Mouse (Mus musculus) liver, embryonic 12.5 days (tissue): Measurements from ENCODE around the gene Mast4. TPM values are rescaled to one million over a fixed set of nuclear protein-coding genes. Genes with fewer than 3 reads are reported as not detected.
"Not testable (repeated sequence)": the region's sequence is repeated elsewhere in the genome, so short reads cannot be mapped to it uniquely, and the experiment has no call there.

Source experiments
- ATAC-seq: fragments of 200-750 bp; cut with Nextera tagmentation; 2 replicates; pipeline ENCODE4 v1.8.0; 2017; ENCODE audit warnings: moderate number of reproducible peaks, mild to moderate bottlenecking, moderate library complexity
- H3K27ac ChIP-seq: fragments of 300-500 bp; sonication (generic); 2 replicates; pipeline ENCODE4 v1.5.1; 2016; ENCODE audit warnings: mild to moderate bottlenecking
- H3K27me3 ChIP-seq: fragments of 300-500 bp; sonication (generic); replicated peaks from 2 replicates; pipeline ENCODE4 v1.6.1; 2016; ENCODE audit warnings: mild to moderate bottlenecking, moderate library complexity
- H3K36me3 ChIP-seq: fragments of 300-500 bp; sonication (generic); 2 replicates; pipeline ENCODE4 v1.6.1; 2016; ENCODE audit warnings: mild to moderate bottlenecking, moderate library complexity
- H3K4me1 ChIP-seq: fragments of 300-500 bp; sonication (generic); 2 replicates; pipeline ENCODE4 v1.6.1; 2016
- H3K4me2 ChIP-seq: fragments of 300-500 bp; sonication (generic); 2 replicates; pipeline ENCODE4 v1.6.1; 2016; ENCODE audit warnings: mild to moderate bottlenecking, moderate library complexity
- H3K4me3 ChIP-seq: fragments of 300-500 bp; sonication (generic); 2 replicates; pipeline ENCODE4 v1.5.1; 2016; ENCODE audit warnings: mild to moderate bottlenecking, moderate library complexity
- H3K9ac ChIP-seq: fragments of 300-500 bp; sonication (generic); 2 replicates; pipeline ENCODE4 v1.6.1; 2016; ENCODE audit warnings: mild to moderate bottlenecking, moderate library complexity
- H3K9me3 ChIP-seq: fragments of 300-500 bp; sonication (generic); replicated peaks from 2 replicates; pipeline ENCODE4 v1.6.1; 2016; ENCODE audit warnings: mild to moderate bottlenecking, moderate library complexity
- WGBS: fragments of 180-500 bp; shearing (Covaris S2); methylation state at CpG from one replicate; pipeline ENCODE4 v1.1.7; 2016; ENCODE audit not compliant: insufficient replicate concordance; 5-methylcytosine and 5-hydroxymethylcytosine counted together
- polyA plus RNA-seq: library from polyadenylated mRNA; unstranded; fragments of >200 nt; fragmentation: Nextera tagmentation; extraction: Ambion mirVana; gene quantifications from 2 replicates; pipeline ENCODE4 v1.2.1, GENCODE M21; 2016

The Mast4 gene
- 4.7 and 6.5 TPM in 2 replicates for polyA plus RNA-seq

GRCm38 (mm10) chr13:103334392-103334686 lies at the start of gene Mast4:
Gene Mast4, minus strand, starts transcription at chr13:103334497.
- Histone ChIP-seq H3K36me3 (no peaks in the 10 kb centered on the region), H3K4me3 (peak within 1 kb of the TSS; percentile 58), H3K4me2 (peak within 1 kb of the TSS; percentile 79), H3K9ac (peak within 1 kb of the TSS; percentile 31; the same call in 1 of the 2 replicates), H3K27me3 (peaks cover 63% of the 10 kb centered on the region), H3K4me1 (peaks cover 4% of the 10 kb centered on the region; the same call in 1 of the 2 replicates), H3K9me3 (no peaks in the 10 kb centered on the region), H3K27ac (no peak within 1 kb of the TSS)
- ATAC-seq = peak; percentile 76
- 1% methylated on average over 44 of the region's 44 CpGs for WGBS

- Histone ChIP-seq H3K27ac (no peak overlapping the region), H3K36me3 (no peaks in the 10 kb centered on the region), H3K4me1 (no peaks in the 10 kb centered on the region), H3K4me3 (no peak overlapping the region), H3K27me3 (no peaks in the 10 kb centered on the region), H3K9ac (no peak overlapping the region), H3K9me3 (no peaks in the 10 kb centered on the region), H3K4me2 (no peak overlapping the region)
- 20% methylated on average over 1 of the region's 1 CpGs for WGBS
- ATAC-seq = no peak
Measured at GRCm38 (mm10) chr13:103374495-103374894, 40.2 kb upstream of the Mast4 start.

- ATAC-seq = no peak
- H3K9ac ChIP-seq = no peak overlapping the region
- no peaks in the 10 kb centered on the region for H3K27me3 ChIP-seq
- H3K9me3 ChIP-seq = no peaks in the 10 kb centered on the region
- no peaks in the 10 kb centered on the region for H3K4me1 ChIP-seq
- 68% methylated on average over 7 of the region's 7 CpGs for WGBS
- no peak overlapping the region for H3K4me2 ChIP-seq
- no peak overlapping the region for H3K27ac ChIP-seq
- H3K36me3 ChIP-seq = no peaks in the 10 kb centered on the region
- no peak overlapping the region for H3K4me3 ChIP-seq
Measured at GRCm38 (mm10) chr13:103369194-103369593, 34.9 kb upstream of the Mast4 start.

- H3K4me1 ChIP-seq = no peaks in the 10 kb centered on the region
- WGBS = 64% methylated on average over 10 of the region's 10 CpGs
- no peak for ATAC-seq
- no peak overlapping the region for H3K27ac ChIP-seq
- H3K9me3 ChIP-seq = no peaks in the 10 kb centered on the region
- H3K4me2 ChIP-seq = no peak overlapping the region
- no peak overlapping the region for H3K4me3 ChIP-seq
- no peak overlapping the region for H3K9ac ChIP-seq
- H3K36me3 ChIP-seq = no peaks in the 10 kb centered on the region
- no peaks in the 10 kb centered on the region for H3K27me3 ChIP-seq
Measured at GRCm38 (mm10) chr13:103363181-103363580, 28.9 kb upstream of the Mast4 start.

- not testable (repeated sequence) for H3K4me1 ChIP-seq, H3K27ac ChIP-seq, H3K9me3 ChIP-seq, H3K4me2 ChIP-seq, H3K4me3 ChIP-seq, H3K36me3 ChIP-seq, H3K9ac ChIP-seq, ATAC-seq, H3K27me3 ChIP-seq
- WGBS = 82% methylated on average over 16 of the region's 16 CpGs
Measured at GRCm38 (mm10) chr13:103357415-103357814, 23.1 kb upstream of the Mast4 start.

GRCm38 (mm10) chr13:103356909-103357308 lies 22.6 kb upstream of the Mast4 start:
- not testable (repeated sequence) for H3K27ac ChIP-seq, H3K4me1 ChIP-seq, H3K4me3 ChIP-seq, H3K9ac ChIP-seq, ATAC-seq, H3K27me3 ChIP-seq, H3K4me2 ChIP-seq, H3K36me3 ChIP-seq, H3K9me3 ChIP-seq
- WGBS = 79% methylated on average over 6 of the region's 6 CpGs

- WGBS = 58% methylated on average over 3 of the region's 3 CpGs
- H3K27me3 ChIP-seq = no peaks in the 10 kb centered on the region
- H3K27ac ChIP-seq = no peak overlapping the region
- H3K4me1 ChIP-seq = no peaks in the 10 kb centered on the region
- no peak for ATAC-seq
- H3K4me2 ChIP-seq = no peak overlapping the region
- no peak overlapping the region for H3K4me3 ChIP-seq
- H3K36me3 ChIP-seq = no peaks in the 10 kb centered on the region
- H3K9ac ChIP-seq = no peak overlapping the region
- no peaks in the 10 kb centered on the region for H3K9me3 ChIP-seq
Measured at GRCm38 (mm10) chr13:103354737-103355136, 20.4 kb upstream of the Mast4 start.

GRCm38 (mm10) chr13:103344749-103345148 lies 10.5 kb upstream of the Mast4 start:
- ATAC-seq = no peak
- H3K4me1 ChIP-seq = no peaks in the 10 kb centered on the region
- H3K27ac ChIP-seq = no peak overlapping the region
- no peak overlapping the region for H3K4me2 ChIP-seq
- H3K4me3 ChIP-seq = no peak overlapping the region
- 77% methylated on average over 8 of the region's 8 CpGs for WGBS
- H3K9ac ChIP-seq = no peak overlapping the region
- no peaks in the 10 kb centered on the region for H3K36me3 ChIP-seq
- no peaks in the 10 kb centered on the region for H3K27me3 ChIP-seq
- H3K9me3 ChIP-seq = no peaks in the 10 kb centered on the region

- Histone ChIP-seq H3K4me3 (no peak overlapping the region), H3K9ac (no peak overlapping the region), H3K9me3 (no peaks in the 10 kb centered on the region), H3K27ac (no peak overlapping the region), H3K4me1 (no peaks in the 10 kb centered on the region), H3K27me3 (no peaks in the 10 kb centered on the region), H3K36me3 (no peaks in the 10 kb centered on the region), H3K4me2 (no peak overlapping the region)
- no peak for ATAC-seq
- 70% methylated on average over 8 of the region's 8 CpGs for WGBS
Measured at GRCm38 (mm10) chr13:103344006-103344720, 9.9 kb upstream of the Mast4 start.

GRCm38 (mm10) chr13:103341031-103341430 lies 6.7 kb upstream of the Mast4 start:
- Histone ChIP-seq H3K4me1 (no peaks in the 10 kb centered on the region), H3K4me2 (no peak overlapping the region), H3K36me3 (no peaks in the 10 kb centered on the region), H3K4me3 (no peak overlapping the region), H3K27ac (no peak overlapping the region), H3K9ac (no peak overlapping the region), H3K27me3 (peaks cover 8% of the 10 kb centered on the region), H3K9me3 (no peaks in the 10 kb centered on the region)
- no peak for ATAC-seq
- WGBS = 66% methylated on average over 4 of the region's 4 CpGs

GRCm38 (mm10) chr13:103338616-103339015 lies 4.3 kb upstream of the Mast4 start:
- ATAC-seq = no peak
- Histone ChIP-seq H3K4me2 (no peak overlapping the region), H3K27ac (no peak overlapping the region), H3K9ac (no peak overlapping the region), H3K36me3 (no peaks in the 10 kb centered on the region), H3K4me3 (no peak overlapping the region), H3K9me3 (no peaks in the 10 kb centered on the region), H3K4me1 (peaks cover 4% of the 10 kb centered on the region; the same call in 1 of the 2 replicates), H3K27me3 (peaks cover 32% of the 10 kb centered on the region)
- 59% methylated on average over 2 of the region's 2 CpGs for WGBS

- no peaks in the 10 kb centered on the region for H3K9me3 ChIP-seq
- peaks cover 56% of the 10 kb centered on the region for H3K27me3 ChIP-seq
- no peak overlapping the region for H3K4me3 ChIP-seq
- no peak overlapping the region for H3K9ac ChIP-seq
- no peaks in the 10 kb centered on the region for H3K36me3 ChIP-seq
- H3K4me2 ChIP-seq = no peak overlapping the region
- H3K27ac ChIP-seq = no peak overlapping the region
- peaks cover 4% of the 10 kb centered on the region; the same call in 1 of the 2 replicates for H3K4me1 ChIP-seq
- 44% methylated on average over 5 of the region's 5 CpGs for WGBS
- ATAC-seq = no peak
Measured at GRCm38 (mm10) chr13:103336237-103336636, 1.9 kb upstream of the Mast4 start.
